Mouse (Mus musculus) heart, adult 11 months (tissue): ENCODE measurements around the gene Sec14l4.
"Not testable (repeated sequence)": the region's sequence is repeated elsewhere in the genome, so short reads cannot be mapped to it uniquely, and the experiment has no call there.

Experiments
- DNase-seq: peaks from one replicate; pipeline ENCODE4 v3.0.0; 2022

Sec14l4 gene

GRCm38 (mm10) chr11:4031126-4031941 is at the start of gene Sec14l4:
Gene Sec14l4, plus strand, starts transcription at chr11:4031462.
- peak; percentile 85 for DNase-seq

- no peak for DNase-seq
Observed at GRCm38 (mm10) chr11:3981536-3981935, 49.7 kb upstream of the Sec14l4 start.

- no peak for DNase-seq
Observed at GRCm38 (mm10) chr11:3982275-3983209, 48.7 kb upstream of the Sec14l4 start.

GRCm38 (mm10) chr11:3983291-3983862 is 47.9 kb upstream of the Sec14l4 start, which contains the start of gene Gal3st1:
Gene Gal3st1, plus strand, starts transcription at chr11:3983636.
- no peak for DNase-seq

- DNase-seq = no peak
Observed at GRCm38 (mm10) chr11:3983863-3984745, 47.2 kb upstream of the Sec14l4 start.

GRCm38 (mm10) chr11:3989748-3990147 is 41.5 kb upstream of the Sec14l4 start:
- no peak for DNase-seq

- no peak for DNase-seq
Observed at GRCm38 (mm10) chr11:3993132-3993531, 38.1 kb upstream of the Sec14l4 start.

- no peak for DNase-seq
Observed at GRCm38 (mm10) chr11:3993914-3994313, 37.3 kb upstream of the Sec14l4 start.

- DNase-seq = peak; percentile 63
Observed at GRCm38 (mm10) chr11:3995511-3995910, 35.8 kb upstream of the Sec14l4 start.

- DNase-seq = peak; percentile 78
Observed at GRCm38 (mm10) chr11:3996840-3997239, 34.4 kb upstream of the Sec14l4 start.

- peak; percentile 87 for DNase-seq
Observed at GRCm38 (mm10) chr11:3997978-3998720, 33.1 kb upstream of the Sec14l4 start.

GRCm38 (mm10) chr11:3999547-3999946 is 31.7 kb upstream of the Sec14l4 start:
- DNase-seq = peak; percentile 73

GRCm38 (mm10) chr11:4001603-4002002 is 29.7 kb upstream of the Sec14l4 start:
- peak; percentile 89 for DNase-seq

GRCm38 (mm10) chr11:4005220-4005805 is 25.9 kb upstream of the Sec14l4 start:
- peak; percentile 54 for DNase-seq

- DNase-seq = peak; percentile 56
Observed at GRCm38 (mm10) chr11:4006462-4006861, 24.8 kb upstream of the Sec14l4 start.

- no peak for DNase-seq
Observed at GRCm38 (mm10) chr11:4012616-4013015, 18.6 kb upstream of the Sec14l4 start.

- peak; percentile 53 for DNase-seq
Observed at GRCm38 (mm10) chr11:4015796-4016195, 15.5 kb upstream of the Sec14l4 start.

GRCm38 (mm10) chr11:4022111-4022510 is 9.2 kb upstream of the Sec14l4 start:
- DNase-seq = not testable (repeated sequence)

GRCm38 (mm10) chr11:4023321-4023720 is 7.9 kb upstream of the Sec14l4 start:
- DNase-seq = peak; percentile 61

- DNase-seq = peak; percentile 75
Observed at GRCm38 (mm10) chr11:4027066-4027465, 4.2 kb upstream of the Sec14l4 start.
